Mouse (Mus musculus): Measurements from ENCODE around the gene Jtb. TPM values are rescaled to one million over a fixed set of nuclear protein-coding genes. Genes with fewer than 3 reads are reported as not detected.
A peak's percentile ranks its signal among the peaks of the same experiment; 100 is the strongest.
"Not testable (repeated sequence)": the region's sequence is repeated elsewhere in the genome, so short reads cannot be mapped to it uniquely, and the experiment has no call there.

Jtb gene
- polyA plus RNA-seq, 1 experiment from 2014 or later: 97.3 TPM

GRCm38 (mm10) chr3:90253174-90253573 lies 21.8 kb downstream of the Jtb start:
- peak; percentile 3; the same call in 1 of the 2 replicates for ATAC-seq (ENCODE audit: insufficient number of reproducible peaks, insufficient read depth, low FRiP score, low TSS enrichment)
- not testable (repeated sequence) for H3K4me2 ChIP-seq (replicated peaks); H3K27me3 ChIP-seq; H3K9ac ChIP-seq; H3K27ac ChIP-seq; H3K9me3 ChIP-seq
- Histone ChIP-seq H3K4me1 (peaks cover 29% of the 10 kb centered on the region), H3K36me3 (peaks cover 24% of the 10 kb centered on the region), H3K4me3 (peak overlapping the region; percentile 88; the same call in 1 of the 2 replicates)
- 95% methylated on average over 1 of the region's 1 CpGs for WGBS

DNA sequence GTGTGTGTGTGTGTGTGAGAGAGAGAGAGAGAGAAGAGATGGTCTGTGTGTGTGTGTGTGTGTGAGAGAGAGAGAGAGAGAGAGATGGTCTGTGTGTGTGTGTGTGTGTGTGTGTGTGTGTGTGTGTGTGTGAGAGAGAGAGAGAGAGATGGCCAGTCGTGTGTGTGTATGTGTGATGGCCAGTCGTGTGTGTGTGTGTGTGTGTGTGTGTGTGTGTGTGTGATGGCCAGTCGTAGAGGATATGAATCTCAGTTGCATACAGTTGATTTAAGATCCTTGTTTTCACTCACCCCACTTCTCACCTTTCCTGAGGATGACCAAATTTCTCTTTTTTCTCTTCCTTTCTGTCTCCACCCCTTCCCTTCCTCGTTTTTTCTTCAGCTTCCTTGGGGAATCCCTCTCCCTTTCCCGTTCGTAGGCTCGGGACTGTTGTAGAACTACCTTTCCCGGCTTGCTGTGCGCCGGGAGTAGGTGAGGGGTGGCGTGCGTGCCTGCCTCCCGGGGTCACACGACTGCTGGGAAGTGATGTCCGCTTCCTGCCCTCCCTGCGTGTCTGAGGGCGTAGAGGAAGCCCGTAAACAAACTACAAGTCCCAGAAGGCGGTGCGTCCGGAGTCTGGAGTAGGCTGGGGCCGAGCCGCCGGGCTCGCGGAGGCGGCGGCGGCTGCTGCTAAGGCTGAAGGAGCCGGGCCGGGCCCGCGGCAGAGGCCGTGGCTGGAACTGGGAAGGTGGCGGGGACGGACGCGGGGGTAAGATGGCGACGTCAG lies 22.4 kb downstream of the Jtb start, which contains the start of gene Crtc2:
TSS of gene Crtc2 (plus strand) at position 511 of the 766 bp plus-strand sequence.
- Histone ChIP-seq H3K4me2 (replicated peaks) (peak within 1 kb of the TSS; percentile 81), H3K27me3 (no peaks in the 10 kb centered on the region), H3K36me3 (peaks cover 29% of the 10 kb centered on the region), H3K4me1 (peaks cover 26% of the 10 kb centered on the region), H3K4me3 (peak within 1 kb of the TSS; percentile 88), H3K27ac (peak within 1 kb of the TSS; percentile 79), H3K9ac (peak within 1 kb of the TSS; percentile 88), H3K9me3 (no peaks in the 10 kb centered on the region)
- ATAC-seq (ENCODE audit: insufficient number of reproducible peaks, insufficient read depth, low FRiP score, low TSS enrichment): peak; percentile 96
- under 1% methylated on average over 38 of the region's 40 CpGs for WGBS

DNA sequence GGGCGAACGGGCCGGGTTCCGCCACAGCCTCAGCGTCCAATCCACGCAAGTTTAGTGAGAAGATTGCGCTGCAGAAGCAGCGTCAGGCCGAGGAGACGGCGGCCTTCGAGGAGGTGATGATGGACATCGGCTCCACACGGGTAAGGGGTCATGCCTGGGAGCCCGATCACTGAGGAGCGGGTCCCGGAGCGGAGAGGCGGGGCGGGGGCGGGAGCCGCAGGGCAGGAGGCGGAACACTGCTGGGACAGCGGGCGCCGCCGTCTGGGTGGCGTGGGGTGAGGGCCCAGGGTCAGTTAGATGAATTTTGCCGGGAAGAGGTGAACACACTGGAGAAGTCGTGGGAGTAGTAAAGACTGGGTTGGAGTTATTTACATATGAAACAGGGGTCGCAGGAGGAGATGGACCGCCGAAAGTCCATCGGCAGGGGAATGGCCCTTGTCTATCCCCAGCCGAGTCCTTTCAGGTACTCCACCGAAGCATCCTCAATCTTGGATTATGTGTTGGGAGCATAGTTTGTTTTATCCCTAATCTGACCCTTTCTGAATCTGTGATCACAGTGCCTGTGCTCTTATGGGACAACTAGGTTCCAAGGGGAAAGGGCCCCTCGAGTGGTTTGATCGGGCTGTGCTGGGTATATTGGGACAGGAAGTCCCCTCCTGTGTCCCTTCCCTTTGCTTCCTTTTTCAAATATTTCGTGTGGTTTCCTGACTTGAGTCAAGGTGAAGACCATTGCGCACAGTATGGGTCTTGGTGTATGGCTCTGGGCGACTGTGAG lies 23.2 kb downstream of the Jtb start:
- WGBS: 1% methylated on average over 41 of the region's 41 CpGs
- H3K4me3 ChIP-seq: peak overlapping the region; percentile 88
- peak overlapping the region; percentile 79 for H3K27ac ChIP-seq
- no peaks in the 10 kb centered on the region for H3K9me3 ChIP-seq
- H3K4me1 ChIP-seq: peaks cover 18% of the 10 kb centered on the region
- peak; percentile 58 for ATAC-seq (ENCODE audit: insufficient number of reproducible peaks, insufficient read depth, low FRiP score, low TSS enrichment)
- peak overlapping the region; percentile 81 for H3K4me2 ChIP-seq (replicated peaks)
- H3K36me3 ChIP-seq: peaks cover 37% of the 10 kb centered on the region
- peak overlapping the region; percentile 88 for H3K9ac ChIP-seq
- no peaks in the 10 kb centered on the region for H3K27me3 ChIP-seq

DNA sequence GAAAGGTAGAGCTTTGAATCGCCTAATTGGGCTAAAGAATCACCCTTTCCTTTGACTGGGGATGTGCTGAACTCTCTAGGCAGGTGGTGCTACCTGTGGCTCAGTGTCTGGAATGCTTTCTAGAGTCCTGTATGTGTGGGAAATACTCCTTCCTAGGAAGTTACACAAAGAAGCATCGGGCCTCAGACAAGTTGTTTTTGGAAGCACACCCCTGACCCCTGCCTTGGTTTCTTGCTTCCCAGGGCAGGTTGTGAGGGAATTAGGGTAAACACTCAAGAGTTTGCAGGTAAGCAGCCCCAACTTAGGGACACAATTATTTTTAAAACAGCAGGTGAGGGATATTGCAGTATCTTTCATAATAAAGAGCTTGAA lies 23.8 kb downstream of the Jtb start:
- 23% methylated on average over 2 of the region's 2 CpGs for WGBS
- peaks cover 42% of the 10 kb centered on the region for H3K36me3 ChIP-seq

GRCm38 (mm10) chr3:90255784-90256353 lies 24.5 kb downstream of the Jtb start:
- 94% methylated on average over 14 of the region's 14 CpGs for WGBS
- no peak for ATAC-seq (ENCODE audit: insufficient number of reproducible peaks, insufficient read depth, low FRiP score, low TSS enrichment)
- no peak overlapping the region for H3K27ac ChIP-seq
- H3K9ac ChIP-seq: no peak overlapping the region
- H3K4me1 ChIP-seq: peaks cover 18% of the 10 kb centered on the region
- H3K9me3 ChIP-seq: no peaks in the 10 kb centered on the region
- H3K4me3 ChIP-seq: no peak overlapping the region
- peaks cover 43% of the 10 kb centered on the region for H3K36me3 ChIP-seq
- no peaks in the 10 kb centered on the region for H3K27me3 ChIP-seq
- H3K4me2 ChIP-seq (replicated peaks): peak overlapping the region; percentile 81

More for the DNA sequence above, 23.8 kb downstream of the Jtb start:
- ATAC-seq (ENCODE audit: insufficient number of reproducible peaks, insufficient read depth, low FRiP score, low TSS enrichment): no peak
- Histone ChIP-seq H3K4me2 (replicated peaks) (peak overlapping the region; percentile 81), H3K4me1 (peaks cover 18% of the 10 kb centered on the region), H3K27me3 (no peaks in the 10 kb centered on the region), H3K9ac (peak overlapping the region; percentile 88), H3K9me3 (no peaks in the 10 kb centered on the region), H3K4me3 (peak overlapping the region; percentile 88), H3K27ac (peak overlapping the region; percentile 79; the same call in 1 of the 2 replicates)

GRCm38 (mm10) chr3:90256731-90257530 lies 25.5 kb downstream of the Jtb start:
- no peak for ATAC-seq (ENCODE audit: insufficient number of reproducible peaks, insufficient read depth, low FRiP score, low TSS enrichment)
- H3K4me3 ChIP-seq: no peak overlapping the region
- peaks cover 44% of the 10 kb centered on the region for H3K36me3 ChIP-seq
- H3K27ac ChIP-seq: no peak overlapping the region
- H3K4me1 ChIP-seq: peaks cover 18% of the 10 kb centered on the region
- H3K9me3 ChIP-seq: no peaks in the 10 kb centered on the region
- H3K9ac ChIP-seq: no peak overlapping the region
- no peak overlapping the region for H3K4me2 ChIP-seq (replicated peaks)
- 93% methylated on average over 19 of the region's 19 CpGs for WGBS
- H3K27me3 ChIP-seq: no peaks in the 10 kb centered on the region

- H3K9me3 ChIP-seq: no peaks in the 10 kb centered on the region
- WGBS: 95% methylated on average over 4 of the region's 4 CpGs
- no peak overlapping the region for H3K4me3 ChIP-seq
- H3K9ac ChIP-seq: no peak overlapping the region
- H3K27me3 ChIP-seq: no peaks in the 10 kb centered on the region
- H3K4me1 ChIP-seq: peaks cover 17% of the 10 kb centered on the region
- H3K4me2 ChIP-seq (replicated peaks): no peak overlapping the region
- ATAC-seq (ENCODE audit: insufficient number of reproducible peaks, insufficient read depth, low FRiP score, low TSS enrichment): no peak
- H3K27ac ChIP-seq: no peak overlapping the region
- H3K36me3 ChIP-seq: peaks cover 60% of the 10 kb centered on the region
Measured at GRCm38 (mm10) chr3:90258521-90258920, 27.1 kb downstream of the Jtb start.

- 83% methylated on average over 5 of the region's 5 CpGs for WGBS
- Histone ChIP-seq H3K4me1 (peaks cover 13% of the 10 kb centered on the region), H3K4me3 (no peak overlapping the region), H3K9me3 (no peaks in the 10 kb centered on the region), H3K4me2 (replicated peaks) (no peak overlapping the region), H3K9ac (no peak overlapping the region), H3K27ac (no peak overlapping the region), H3K36me3 (peaks cover 54% of the 10 kb centered on the region), H3K27me3 (no peaks in the 10 kb centered on the region)
- no peak for ATAC-seq (ENCODE audit: insufficient number of reproducible peaks, insufficient read depth, low FRiP score, low TSS enrichment)
Measured at GRCm38 (mm10) chr3:90263121-90263771, 31.8 kb downstream of the Jtb start.

DNA sequence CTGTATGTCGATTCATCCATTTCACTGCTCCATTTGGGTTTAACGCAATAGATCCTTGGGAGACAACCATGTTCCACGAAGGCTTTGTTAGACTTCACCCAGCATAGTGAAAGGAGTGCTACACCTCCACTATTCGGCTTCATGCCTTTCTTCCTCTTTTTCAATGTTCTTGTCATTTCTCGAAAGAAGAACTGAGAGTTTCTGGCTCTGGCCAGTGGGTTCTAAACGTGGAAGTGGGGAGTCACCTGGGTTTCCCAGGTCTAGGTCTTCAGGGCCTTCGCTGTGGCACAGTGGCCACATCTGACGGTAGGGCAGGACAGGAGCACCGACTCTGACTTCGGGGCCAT lies 33.3 kb downstream of the Jtb start:
- no peak for ATAC-seq (ENCODE audit: insufficient number of reproducible peaks, insufficient read depth, low FRiP score, low TSS enrichment)
- Histone ChIP-seq H3K27ac (peak overlapping the region; percentile 97; the same call in 1 of the 2 replicates), H3K36me3 (peaks cover 41% of the 10 kb centered on the region), H3K4me3 (peak overlapping the region; percentile 81), H3K4me2 (replicated peaks) (peak overlapping the region; percentile 80), H3K4me1 (peaks cover 13% of the 10 kb centered on the region), H3K9ac (peak overlapping the region; percentile 82), H3K9me3 (no peaks in the 10 kb centered on the region), H3K27me3 (no peaks in the 10 kb centered on the region)
- WGBS: 32% methylated on average over 10 of the region's 10 CpGs

DNA sequence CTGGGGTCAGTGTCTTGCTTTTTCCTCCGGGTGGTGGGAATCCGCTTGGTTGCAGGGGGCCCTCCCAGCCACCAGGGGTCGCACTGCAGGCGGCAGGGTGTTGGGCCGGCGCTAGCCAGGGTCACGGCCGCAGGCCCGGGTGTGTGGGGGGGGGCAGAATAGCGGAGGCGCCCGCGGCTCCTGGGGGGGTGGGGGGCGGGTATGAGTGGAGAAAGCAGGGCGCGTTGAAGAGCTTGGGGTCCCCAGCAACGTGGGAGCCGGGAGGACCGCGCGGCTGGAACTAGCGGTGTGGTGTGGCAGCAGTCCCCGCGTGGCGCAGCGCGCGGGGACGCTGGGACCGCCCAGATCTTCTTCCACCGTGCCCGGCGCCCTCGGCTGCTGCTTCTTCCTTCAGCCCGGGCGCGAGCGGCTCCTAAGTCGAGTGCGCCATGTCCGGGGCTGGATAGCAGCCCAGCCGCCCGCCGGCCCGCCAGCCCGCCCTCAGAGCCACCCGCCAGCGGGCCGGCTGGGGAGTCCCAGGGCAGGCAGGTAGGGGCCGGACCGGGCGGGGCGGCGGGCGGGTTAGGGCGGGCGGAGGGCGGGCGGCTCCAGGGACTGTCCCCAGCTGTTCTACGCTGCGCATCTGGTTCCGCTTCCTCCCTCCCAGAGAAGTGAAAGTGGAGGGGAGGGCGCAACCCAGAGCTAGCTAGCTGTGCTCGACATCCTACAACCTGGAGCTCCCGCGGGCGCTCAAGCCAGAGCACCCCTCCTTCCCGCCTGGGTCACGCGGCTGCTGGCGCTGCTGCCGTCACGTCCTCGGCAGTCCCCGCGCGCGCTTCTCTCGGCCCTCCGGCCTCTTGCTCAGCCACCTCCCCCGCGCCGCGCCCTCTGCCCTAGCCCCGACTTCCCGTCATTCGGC lies 33.9 kb downstream of the Jtb start, which contains the start of gene Dennd4b:
TSS of gene Dennd4b (plus strand) at position 152 of the 898 bp plus-strand sequence.
- H3K9ac ChIP-seq: peak within 1 kb of the TSS; percentile 82
- H3K36me3 ChIP-seq: peaks cover 35% of the 10 kb centered on the region
- under 1% methylated on average over 63 of the region's 87 CpGs for WGBS
- H3K27ac ChIP-seq: peak within 1 kb of the TSS; percentile 97
- H3K9me3 ChIP-seq: no peaks in the 10 kb centered on the region
- H3K4me2 ChIP-seq (replicated peaks): peak within 1 kb of the TSS; percentile 80
- H3K4me3 ChIP-seq: peak within 1 kb of the TSS; percentile 81
- no peaks in the 10 kb centered on the region for H3K27me3 ChIP-seq
- H3K4me1 ChIP-seq: peaks cover 13% of the 10 kb centered on the region
- peak; percentile 89 for ATAC-seq (ENCODE audit: insufficient number of reproducible peaks, insufficient read depth, low FRiP score, low TSS enrichment)

Measured in embryonic facial prominence, embryonic 12.5 days (tissue).